Mouse (Mus musculus) hindbrain, embryonic 13.5 days (tissue): ENCODE data around the gene Cd164. TPM values are rescaled to one million over a fixed set of nuclear protein-coding genes. Genes with fewer than 3 reads are reported as not detected.

Experiments
- ATAC-seq: fragments of 200-750 bp; cut with Nextera tagmentation; 2 replicates; pipeline ENCODE4 v1.8.0; 2017; ENCODE audit warnings: moderate TSS enrichment; ENCODE audit not compliant: low FRiP score
- H3K27ac ChIP-seq: fragments of 300-500 bp; sonication (generic); 2 replicates; pipeline ENCODE4 v1.5.1; 2015; ENCODE audit warnings: inconsistent platforms, mild to moderate bottlenecking, moderate library complexity
- H3K27me3 ChIP-seq: fragments of 300-500 bp; sonication (generic); 2 replicates; pipeline ENCODE4 v1.6.1; 2015; ENCODE audit warnings: mild to moderate bottlenecking, inconsistent platforms
- H3K36me3 ChIP-seq: fragments of 300-500 bp; sonication (generic); 2 replicates; pipeline ENCODE4 v1.6.1; 2015; ENCODE audit warnings: mild to moderate bottlenecking, inconsistent platforms
- H3K4me1 ChIP-seq: fragments of 300-500 bp; sonication (generic); replicated peaks from 2 replicates; pipeline ENCODE4 v1.6.1; 2015; ENCODE audit warnings: inconsistent platforms
- H3K4me2 ChIP-seq: fragments of 300-500 bp; sonication (generic); 2 replicates; pipeline ENCODE4 v1.6.1; 2015; ENCODE audit warnings: inconsistent platforms, mild to moderate bottlenecking, moderate library complexity
- H3K4me3 ChIP-seq: fragments of 300-500 bp; sonication (generic); 2 replicates; pipeline ENCODE4 v1.5.1; 2015; ENCODE audit warnings: mild to moderate bottlenecking, inconsistent platforms
- H3K9ac ChIP-seq: fragments of 300-500 bp; sonication (generic); 2 replicates; pipeline ENCODE4 v1.6.1; 2015; ENCODE audit warnings: mild to moderate bottlenecking, inconsistent platforms
- H3K9me3 ChIP-seq: fragments of 300-500 bp; sonication (generic); 2 replicates; pipeline ENCODE4 v1.6.1; 2016; ENCODE audit warnings: inconsistent platforms
- WGBS: fragments of 180-500 bp; shearing (Covaris S2); methylation state at CpG from one replicate; pipeline ENCODE4 v1.1.7; 2015; 5-methylcytosine and 5-hydroxymethylcytosine counted together
- polyA plus RNA-seq: library from polyadenylated mRNA; unstranded; fragments of >200 nt; fragmentation: Nextera tagmentation; extraction: Ambion mirVana; gene quantifications from 2 replicates; pipeline ENCODE4 v1.2.1, GENCODE M21; 2015

The Cd164 gene
- polyA plus RNA-seq, 1 experiment from 2014 or later, result 62.1 TPM

DNA sequence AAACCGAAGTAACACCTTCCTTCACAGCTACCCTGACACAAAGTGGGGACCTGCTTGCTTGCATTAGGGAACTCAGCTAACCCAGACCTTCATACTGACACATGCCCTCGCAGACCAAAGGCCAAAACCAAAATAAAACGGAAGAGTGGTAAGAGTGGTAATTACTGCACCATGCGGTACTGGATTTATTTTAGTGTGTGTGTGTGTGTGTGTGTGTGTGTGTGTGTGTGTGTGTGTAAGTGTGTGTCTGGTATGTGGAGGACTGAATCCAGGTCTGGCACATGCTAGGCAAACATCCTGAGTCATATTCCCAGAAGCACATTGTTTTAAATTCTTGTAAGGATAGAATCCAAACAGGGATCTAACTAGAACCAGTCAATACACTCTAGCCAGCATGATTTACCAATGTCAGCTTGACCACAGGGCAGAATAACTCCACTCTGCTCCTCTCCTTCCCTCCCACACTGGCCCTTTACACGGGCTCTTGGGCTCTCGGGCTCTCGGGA is 57.2 kb downstream of the Cd164 start:
- Histone ChIP-seq H3K9ac (no peak overlapping the region), H3K4me2 (no peak overlapping the region), H3K9me3 (no peaks in the 10 kb centered on the region), H3K27ac (no peak overlapping the region), H3K4me1 (0 out of 2 replicates have a peak, but pooled peaks cover 3% of the 10 kb centered on the region), H3K4me3 (no peak overlapping the region), H3K27me3 (no peaks in the 10 kb centered on the region), H3K36me3 (no peaks in the 10 kb centered on the region)
- 88% methylated on average over 7 of the region's 7 CpGs for WGBS
- ATAC-seq, result no peak

DNA sequence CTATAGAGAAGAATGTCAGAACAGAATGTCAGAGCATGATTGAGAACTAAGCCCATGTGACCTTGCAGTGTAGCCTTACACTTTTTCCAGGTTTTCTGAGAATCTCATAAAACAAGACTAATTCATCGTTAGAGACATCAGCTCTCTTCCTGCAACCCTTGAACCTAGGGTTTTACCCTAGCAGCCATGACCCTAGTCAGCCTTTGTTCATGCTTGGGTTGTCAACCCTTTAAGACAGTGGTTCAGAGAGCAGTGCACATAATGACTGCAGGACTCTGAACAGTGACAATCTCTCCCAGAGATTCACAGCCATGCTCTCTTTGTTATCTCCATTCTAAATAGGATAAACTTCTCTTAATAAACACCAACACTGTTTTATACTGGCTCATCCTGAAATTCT is 59.3 kb downstream of the Cd164 start:
- no peak overlapping the region for H3K9ac ChIP-seq
- H3K9me3 ChIP-seq, result no peaks in the 10 kb centered on the region
- no peak overlapping the region for H3K4me2 ChIP-seq
- no peaks in the 10 kb centered on the region for H3K36me3 ChIP-seq
- H3K4me1 ChIP-seq, result no peaks in the 10 kb centered on the region
- H3K4me3 ChIP-seq, result no peak overlapping the region
- no peak overlapping the region for H3K27ac ChIP-seq
- 67% methylated on average over 1 of the region's 1 CpGs for WGBS
- ATAC-seq, result no peak
- no peaks in the 10 kb centered on the region for H3K27me3 ChIP-seq

DNA sequence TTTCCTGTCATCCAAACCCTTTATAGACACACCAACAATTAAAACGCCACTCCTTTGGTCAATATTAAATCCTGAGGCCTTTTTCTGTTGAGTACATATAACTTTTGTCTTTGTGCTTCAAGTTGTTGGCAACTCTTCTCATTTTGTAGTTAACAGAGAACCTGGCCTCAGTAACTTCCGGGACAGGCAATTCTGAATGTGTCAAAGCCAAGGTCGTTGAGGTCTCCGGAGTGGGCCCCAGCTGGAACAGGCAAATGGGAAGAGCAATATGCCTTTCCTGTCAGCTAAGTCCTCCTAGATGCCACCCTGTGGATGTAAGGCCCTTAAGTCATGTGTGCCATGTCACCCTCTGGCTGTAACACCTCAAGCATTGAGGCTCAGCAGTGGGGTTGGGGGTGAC is 61.2 kb downstream of the Cd164 start:
- no peak overlapping the region for H3K27ac ChIP-seq
- no peaks in the 10 kb centered on the region for H3K27me3 ChIP-seq
- no peak for ATAC-seq
- H3K4me2 ChIP-seq, result no peak overlapping the region
- H3K4me1 ChIP-seq, result no peaks in the 10 kb centered on the region
- 81% methylated on average over 4 of the region's 4 CpGs for WGBS
- no peak overlapping the region for H3K9ac ChIP-seq
- H3K36me3 ChIP-seq, result no peaks in the 10 kb centered on the region
- H3K4me3 ChIP-seq, result no peak overlapping the region
- no peaks in the 10 kb centered on the region for H3K9me3 ChIP-seq

Other genes starting within 250 kb of the Cd164 start
- gene Fig4, start 216.2 kb upstream of the Cd164 start, polyA plus RNA-seq, result 28.0 and 29.1 TPM in 2 replicates
- gene Ak9, start 215.4 kb upstream of the Cd164 start, polyA plus RNA-seq, result 0.25 and 0.26 TPM in 2 replicates
- gene Zbtb24, start 69.0 kb upstream of the Cd164 start, polyA plus RNA-seq, result 20.5 and 21.6 TPM in 2 replicates
- 27.9 and 29.6 TPM in 2 replicates for gene Mical1, start 43.1 kb upstream of the Cd164 start, polyA plus RNA-seq
- 31.6 and 39.4 TPM in 2 replicates for gene Smpd2, start 29.0 kb upstream of the Cd164 start, polyA plus RNA-seq
- 2.7 and 4.6 TPM in 2 replicates for gene Ppil6, start 29.0 kb upstream of the Cd164 start, polyA plus RNA-seq
- 0.50 and 1.5 TPM in 2 replicates for gene Ccdc162, start 197.2 kb downstream of the Cd164 start, polyA plus RNA-seq